Mouse (Mus musculus): Measurements from ENCODE around the gene Klhl5. TPM values are rescaled to one million over a fixed set of nuclear protein-coding genes. Genes with fewer than 3 reads are reported as not detected.

The Klhl5 gene
- polyA plus RNA-seq, 1 experiment = 60.6 TPM

- DNase-seq (ENCODE audit: low read depth) = no peak
These were observed 39.4 kb downstream of the Klhl5 start for GRCm38 (mm10) chr5:65146749-65147148.

- DNase-seq (ENCODE audit: low read depth) = no peak
These were observed 42.4 kb downstream of the Klhl5 start for GRCm38 (mm10) chr5:65149706-65150105.

GRCm38 (mm10) chr5:65150376-65150955, 43.1 kb downstream of the Klhl5 start:
- no peak for DNase-seq (ENCODE audit: low read depth)

GRCm38 (mm10) chr5:65151276-65151675, 43.9 kb downstream of the Klhl5 start:
- no peak for DNase-seq (ENCODE audit: low read depth)

GRCm38 (mm10) chr5:65151767-65152166, 44.4 kb downstream of the Klhl5 start:
- DNase-seq (ENCODE audit: low read depth) = no peak

GRCm38 (mm10) chr5:65154287-65154686, 46.9 kb downstream of the Klhl5 start:
- DNase-seq (ENCODE audit: low read depth) = no peak

GRCm38 (mm10) chr5:65156853-65157252, 49.5 kb downstream of the Klhl5 start:
- DNase-seq (ENCODE audit: low read depth) = no peak

GRCm38 (mm10) chr5:65157412-65158381, 50.4 kb downstream of the Klhl5 start:
- no peak for DNase-seq (ENCODE audit: low read depth)

GRCm38 (mm10) chr5:65158696-65159305, 51.5 kb downstream of the Klhl5 start:
- no peak for DNase-seq (ENCODE audit: low read depth)

GRCm38 (mm10) chr5:65163001-65163400, 55.7 kb downstream of the Klhl5 start:
- no peak for DNase-seq (ENCODE audit: low read depth)

GRCm38 (mm10) chr5:65163489-65164092, 56.3 kb downstream of the Klhl5 start:
- DNase-seq (ENCODE audit: low read depth) = no peak

- no peak for DNase-seq (ENCODE audit: low read depth)
These were observed 62.9 kb downstream of the Klhl5 start for GRCm38 (mm10) chr5:65170206-65170605.

GRCm38 (mm10) chr5:65175035-65175917, 67.9 kb downstream of the Klhl5 start:
- no peak for DNase-seq (ENCODE audit: low read depth)

GRCm38 (mm10) chr5:65175918-65176484, 68.7 kb downstream of the Klhl5 start:
- DNase-seq (ENCODE audit: low read depth) = no peak

- DNase-seq (ENCODE audit: low read depth) = no peak
These were observed 69.7 kb downstream of the Klhl5 start for GRCm38 (mm10) chr5:65177026-65177514.

GRCm38 (mm10) chr5:65178477-65178876, 71.1 kb downstream of the Klhl5 start:
- DNase-seq (ENCODE audit: low read depth) = no peak

- no peak for DNase-seq (ENCODE audit: low read depth)
These were observed 73.9 kb downstream of the Klhl5 start for GRCm38 (mm10) chr5:65181160-65181793.

GRCm38 (mm10) chr5:65181794-65182169, 74.4 kb downstream of the Klhl5 start:
- no peak for DNase-seq (ENCODE audit: low read depth)

GRCm38 (mm10) chr5:65182268-65182667, 74.9 kb downstream of the Klhl5 start:
- no peak for DNase-seq (ENCODE audit: low read depth)

GRCm38 (mm10) chr5:65191601-65192000, 84.3 kb downstream of the Klhl5 start:
- no peak for DNase-seq (ENCODE audit: low read depth)
